In the genomic region with DNA sequence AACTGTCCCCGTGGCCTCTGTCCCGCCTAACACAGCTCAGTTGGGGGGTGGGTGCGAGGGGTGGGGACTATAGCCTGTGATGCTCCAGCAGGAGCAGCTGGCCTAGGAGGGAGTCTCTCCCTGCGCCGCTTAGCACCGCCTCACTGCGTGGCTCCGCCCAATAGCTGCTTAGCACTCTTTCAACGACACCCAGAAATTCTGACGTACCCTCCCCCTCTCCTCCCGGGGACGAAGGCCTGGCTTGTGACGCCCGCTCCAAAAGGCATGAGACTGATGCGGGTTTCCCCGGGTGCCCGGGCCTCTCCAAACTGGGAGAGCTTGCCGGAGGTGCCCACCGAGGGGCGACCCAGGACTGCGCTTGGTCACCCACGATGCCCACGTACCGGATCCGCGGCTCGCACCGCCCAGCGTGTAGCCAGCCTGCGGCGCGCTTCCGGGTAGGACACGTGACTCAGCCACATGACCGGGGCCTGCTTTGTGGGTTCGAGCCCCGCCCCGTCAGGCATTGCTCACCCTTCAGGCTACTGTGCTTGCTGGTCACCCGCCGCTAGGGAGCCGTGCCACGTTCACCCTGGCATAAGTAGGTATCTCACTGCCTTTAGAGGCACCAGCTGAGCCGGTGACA, we compare ENCODE assay signal across 1 mouse cellular context.
A peak's percentile ranks its signal among the peaks of the same experiment; 100 is the strongest.
TF ChIP-seq lines count a peak whose summit lies in the region.

A gene (minus strand): TSS at position 448 of the 625 bp plus-strand sequence.

TF ChIP-seq in MEL, 35 proteins besides CTCF, POLR2A, EP300 and RAD21 (continued from another document):
- TF ChIP-seq NELFE (IDR thresholded peaks at IDR 0.05; ENCODE audit: low read depth, low read length) = peak; percentile 91
- peak; percentile 56; the same call in 1 of the 2 replicates for TF ChIP-seq MAZ (IDR thresholded peaks at IDR 0.05; ENCODE audit: low read depth, low read length)
- no peak for TF ChIP-seq NRF1 (IDR thresholded peaks at IDR 0.05; ENCODE audit: insufficient read depth, low read depth, low read length, poor library complexity, severe bottlenecking)
- TF ChIP-seq SMC3 (IDR thresholded peaks at IDR 0.05; ENCODE audit: low read depth, low read length) = no peak
